Mouse (Mus musculus): ENCODE measurements around the gene Trmt44. TPM values are rescaled to one million over a fixed set of nuclear protein-coding genes. Genes with fewer than 3 reads are reported as not detected.

Gene Trmt44
- 9.4 TPM for total RNA-seq (2023)

GRCm38 (mm10) chr5:35574653-35575599 lies at the start of gene Trmt44:
TSS of gene Trmt44 (minus strand) at chr5:35575070.

DNA sequence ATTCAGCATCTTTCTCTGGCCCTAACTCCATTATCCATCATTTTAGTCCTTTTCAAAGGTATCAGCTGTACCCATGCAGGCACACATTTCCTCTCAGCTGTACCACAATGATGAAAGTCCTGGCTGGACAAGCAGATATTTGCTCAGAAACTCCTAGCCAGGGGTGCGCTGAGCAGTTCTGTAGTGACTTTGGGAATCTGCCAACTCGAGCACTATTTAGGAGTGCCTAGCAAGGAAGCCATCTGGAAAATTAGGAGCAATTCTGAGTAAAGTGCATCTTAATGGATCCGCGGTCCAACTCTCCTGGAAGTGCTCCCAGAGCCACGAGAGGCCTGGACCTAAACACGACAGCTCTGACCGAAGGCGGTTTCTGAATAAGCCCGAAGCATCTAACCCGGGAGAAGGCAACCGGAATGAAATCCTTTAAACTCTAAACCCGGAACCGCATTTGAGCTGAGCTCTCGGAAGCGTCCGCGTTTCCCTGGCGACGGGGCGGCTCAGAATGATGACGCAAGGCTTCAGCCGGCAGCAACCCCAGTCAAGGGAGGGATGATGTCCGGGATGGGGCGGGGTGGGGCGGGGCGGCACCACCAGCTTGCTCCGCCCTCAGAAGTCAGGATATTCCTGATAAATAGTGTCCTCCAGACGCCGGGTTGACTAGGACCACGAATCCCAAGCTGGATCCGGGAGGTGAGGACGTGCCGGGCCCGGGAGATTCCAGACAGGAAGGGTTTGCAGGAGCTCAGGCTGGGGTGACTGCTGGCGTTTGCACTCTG lies 7.8 kb upstream of the Trmt44 start, which contains the start of gene Acox3:
Gene Acox3 (plus strand): TSS at position 596 of the 776 bp plus-strand sequence.

GRCm38 (mm10) chr5:35525469-35526123 lies 49.3 kb downstream of the Trmt44 start, which contains the start of gene Cpz:
TSS of gene Cpz (minus strand) at chr5:35525698.

Other genes with a start within 250 kb of the Trmt44 start
- gene Hmx1, start 186.0 kb downstream of the Trmt44 start, total RNA-seq (2023) = not detected
- gene Cpz, start 49.4 kb downstream of the Trmt44 start, total RNA-seq (2023) = not detected
- gene Acox3, start 8.0 kb upstream of the Trmt44 start, total RNA-seq (2023) = 42.3 TPM
- gene Htra3, start 104.7 kb upstream of the Trmt44 start, total RNA-seq (2023) = not detected
- gene Sh3tc1, start 164.9 kb upstream of the Trmt44 start, total RNA-seq (2023) = 2.7 TPM
- 5.0 TPM for gene Ablim2, start 182.8 kb upstream of the Trmt44 start, total RNA-seq (2023)